Mouse (Mus musculus): ENCODE data around the gene Fcrlb.

GRCm38 (mm10) chr1:170889310-170889709 is 23.4 kb downstream of the Fcrlb start:
- TF ChIP-seq POLR2A (IDR thresholded peaks at IDR 0.05; ENCODE audit: borderline replicate concordance, insufficient read depth, low read length), result no peak
- TF ChIP-seq CTCF (IDR thresholded peaks at IDR 0.05; ENCODE audit: borderline replicate concordance, insufficient read depth, low read depth, low read length), result no peak

Measured in cerebellum, adult 2 months (tissue).